Mouse (Mus musculus) brain, embryonic 14.5 days (tissue): ENCODE measurements around the gene Krtap16-1.

ENCODE experiments used
- CTCF ChIP-seq: fragments of 200-500 bp; IDR thresholded peaks from 2 replicates; pipeline ENCODE4 v1.5.1; 2012; ENCODE audit warnings: inconsistent platforms, mild to moderate bottlenecking, moderate library complexity, borderline replicate concordance; ENCODE audit not compliant: insufficient read depth, insufficient read length; ENCODE audit errors: extremely low read depth
- POLR2A ChIP-seq: fragments of 200-500 bp; IDR thresholded peaks from 2 replicates; pipeline ENCODE4 v1.6.1; 2012; ENCODE audit warnings: mild to moderate bottlenecking, inconsistent platforms, borderline replicate concordance; ENCODE audit not compliant: poor library complexity, insufficient read depth, insufficient read length, severe bottlenecking; ENCODE audit errors: extremely low read depth

DNA sequence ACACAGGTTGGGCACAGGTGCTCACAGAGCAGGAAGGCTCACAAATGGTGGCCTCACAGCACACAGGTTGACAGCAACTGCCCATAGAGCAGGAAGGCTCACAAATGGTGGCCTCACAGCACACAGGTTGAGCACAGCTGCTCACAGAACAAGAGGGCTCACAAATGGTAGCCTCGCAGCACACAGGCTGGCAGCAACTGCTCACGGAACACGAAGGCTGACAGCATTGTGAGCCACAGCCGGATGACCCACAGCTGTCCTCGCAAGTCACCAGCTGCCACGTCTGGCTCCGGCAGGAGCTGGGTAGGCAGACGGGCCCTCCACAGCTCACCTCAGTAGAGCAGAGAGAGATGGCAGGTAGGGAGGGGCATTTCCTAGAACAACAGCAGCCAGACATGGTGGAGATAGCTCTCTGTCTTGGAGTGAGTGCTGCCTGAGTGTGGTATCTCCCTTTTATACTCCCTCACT, at the start of gene Krtap16-1:
- TF ChIP-seq CTCF: no peak
- no peak for TF ChIP-seq POLR2A
